Mouse (Mus musculus) cerebellum, postnatal 10 days (tissue): ENCODE data around the gene Agpat4.
"Not testable (repeated sequence)": the region's sequence is repeated elsewhere in the genome, so short reads cannot be mapped to it uniquely, and the experiment has no call there.

ENCODE experiments used
- DNase-seq, 2 experiments: peaks; one replicate each; pipeline ENCODE4 v3.0.0; 2021; ENCODE audit warnings: mixed read lengths in 2 of 2

The Agpat4 gene

DNA sequence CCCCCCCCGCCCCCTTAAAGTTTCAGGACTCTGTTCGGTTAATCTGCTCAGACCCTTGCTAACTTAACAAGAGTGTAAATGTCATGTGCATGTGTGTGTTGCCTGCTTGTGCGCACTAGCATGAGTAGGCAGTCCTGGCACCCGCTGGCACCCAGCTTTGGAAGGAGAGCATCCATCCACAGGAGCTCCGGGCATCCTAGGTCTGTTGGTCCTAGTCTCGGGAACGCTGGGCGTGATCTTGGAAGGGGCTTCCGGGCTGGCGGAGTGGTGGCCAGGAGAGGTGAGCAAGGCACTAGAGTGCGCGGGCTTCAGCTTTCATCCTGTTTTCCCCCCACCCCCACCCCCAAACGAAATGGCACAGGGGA lies at the start of gene Agpat4:
Gene Agpat4, plus strand, starts transcription at position 144 of the 365 bp plus-strand sequence.
- peak; percentile 73 to 78 for DNase-seq

GRCm38 (mm10) chr17:12076816-12077215 lies 41.7 kb upstream of the Agpat4 start:
- no peak for DNase-seq

DNA sequence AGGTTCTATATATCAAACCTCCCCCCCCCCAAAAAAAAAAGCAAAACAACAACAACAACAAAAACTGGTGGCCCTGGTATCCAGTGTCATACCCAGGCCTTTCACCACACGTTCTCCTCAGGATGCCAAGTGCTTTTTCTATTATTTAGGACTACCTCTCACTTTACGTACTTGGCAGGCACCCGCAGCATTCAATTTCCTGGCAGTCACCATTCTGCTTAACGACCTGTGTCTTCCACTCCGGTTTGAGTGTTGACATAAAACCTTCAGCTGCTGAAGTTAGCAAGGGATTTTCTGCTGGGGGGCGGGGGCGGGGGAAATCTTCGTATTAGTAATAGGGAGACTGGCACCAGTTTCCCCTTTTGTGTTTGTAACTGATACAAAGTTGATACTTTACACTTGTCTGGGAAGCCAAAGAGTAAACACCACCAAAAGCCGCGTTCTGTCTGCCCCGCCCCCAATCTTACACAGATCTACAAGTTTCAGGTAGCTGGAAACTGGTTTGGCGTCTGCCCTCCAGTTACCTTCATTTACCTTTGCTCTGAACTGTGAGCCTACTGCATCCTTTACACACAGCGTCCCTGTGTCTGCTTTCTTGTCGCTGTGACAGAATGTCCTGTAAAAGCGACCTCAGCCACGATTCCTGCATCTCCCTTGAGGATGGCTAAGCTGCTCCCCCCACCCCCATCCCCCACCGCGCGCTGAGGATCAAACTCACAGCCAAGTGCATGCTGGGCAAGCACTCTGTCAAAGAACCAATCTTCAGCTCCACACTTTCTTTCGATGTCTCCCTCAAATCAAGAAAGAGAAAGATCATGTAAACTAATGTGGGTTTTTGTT lies 37.6 kb upstream of the Agpat4 start:
- no peak for DNase-seq

GRCm38 (mm10) chr17:12082201-12082600 lies 36.3 kb upstream of the Agpat4 start:
- DNase-seq, result no peak

DNA sequence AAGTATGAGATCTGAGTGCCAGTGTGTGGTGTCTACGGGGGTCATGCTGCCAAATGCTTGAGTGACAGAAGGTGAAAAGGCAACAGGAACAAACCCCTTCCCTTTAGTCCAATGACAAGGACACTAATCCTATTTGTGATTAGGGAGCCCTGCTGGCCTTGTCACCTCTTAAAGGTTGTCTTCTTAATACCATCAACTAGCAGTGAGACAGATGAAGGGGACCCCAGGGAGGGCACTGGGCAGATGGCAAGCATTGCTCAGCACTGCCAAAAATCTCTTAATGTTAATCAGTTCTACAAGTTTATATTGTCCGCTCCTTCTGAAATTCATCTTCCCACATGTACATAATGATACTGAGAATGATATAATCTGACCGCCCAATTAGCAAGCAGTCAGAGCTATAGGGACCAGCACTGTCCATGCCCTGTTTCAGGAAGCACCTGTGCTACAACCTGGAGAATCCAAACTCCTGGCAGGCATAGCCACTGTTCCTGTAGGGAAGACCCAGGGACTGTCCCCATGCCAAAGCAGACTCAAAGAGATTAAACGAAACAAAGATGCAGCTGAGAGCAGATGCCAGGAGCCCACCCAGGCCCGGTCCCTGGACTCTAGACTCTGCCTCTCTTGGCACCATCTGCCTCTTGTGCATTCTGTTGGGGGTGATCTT lies 28.1 kb upstream of the Agpat4 start:
- peak; percentile 76 to 85 for DNase-seq

DNA sequence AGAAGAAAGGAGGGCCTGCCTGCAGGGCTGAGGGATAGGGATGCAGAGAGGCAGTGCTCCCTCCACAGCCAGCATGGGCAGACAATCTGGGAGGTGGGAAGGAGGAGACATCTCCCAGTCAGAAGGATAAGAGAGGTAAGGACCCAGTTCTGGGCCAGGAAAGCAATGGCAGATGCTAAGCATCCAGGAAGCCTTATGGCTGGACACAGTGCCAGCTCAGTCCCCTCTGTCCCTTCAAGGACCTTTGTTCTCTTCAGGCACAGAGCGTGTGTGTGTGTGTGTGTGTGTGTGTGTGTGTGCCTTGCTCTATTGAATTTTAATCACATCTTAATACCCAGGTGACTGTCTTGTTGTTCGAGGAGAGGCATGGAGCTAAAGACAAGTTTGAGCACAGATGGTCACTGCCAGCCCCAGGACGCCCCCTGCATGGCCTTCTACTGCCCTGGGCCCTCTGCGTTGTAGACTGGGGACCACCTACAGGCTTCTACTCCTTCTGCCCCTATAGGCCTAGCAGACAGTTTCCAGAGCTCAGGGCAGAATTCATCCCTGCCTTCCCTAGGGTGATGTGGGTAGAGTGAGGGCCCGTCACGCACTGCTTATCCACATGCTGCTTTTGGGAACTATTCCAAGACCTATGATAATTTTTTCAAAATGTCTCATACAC lies 25.5 kb upstream of the Agpat4 start:
- DNase-seq, result peak; percentile 83 to 89

- no peak for DNase-seq
These were observed 24.5 kb upstream of the Agpat4 start for GRCm38 (mm10) chr17:12094016-12094415.

- no peak for DNase-seq
These were observed 23.5 kb upstream of the Agpat4 start for GRCm38 (mm10) chr17:12094827-12095590.

DNA sequence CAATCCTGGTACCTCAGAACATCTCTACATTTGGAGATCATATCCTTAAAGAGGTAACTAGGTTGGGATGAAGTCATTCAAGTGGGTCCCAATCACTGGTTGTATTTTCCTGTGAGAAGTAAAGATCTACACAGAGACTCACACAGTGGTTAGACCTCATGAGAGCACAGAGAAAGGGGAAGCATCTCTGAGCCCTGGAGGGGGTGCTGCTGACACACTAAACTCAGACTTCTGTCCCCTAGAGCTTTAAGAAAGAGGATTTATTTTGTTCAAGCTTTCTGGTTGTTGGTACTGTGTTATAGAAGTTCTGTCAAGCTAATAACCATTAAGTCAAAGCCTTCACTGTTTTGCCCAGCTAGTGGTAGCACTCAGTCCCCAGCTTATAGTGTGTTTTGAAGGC lies 19.1 kb upstream of the Agpat4 start:
- no peak for DNase-seq

DNA sequence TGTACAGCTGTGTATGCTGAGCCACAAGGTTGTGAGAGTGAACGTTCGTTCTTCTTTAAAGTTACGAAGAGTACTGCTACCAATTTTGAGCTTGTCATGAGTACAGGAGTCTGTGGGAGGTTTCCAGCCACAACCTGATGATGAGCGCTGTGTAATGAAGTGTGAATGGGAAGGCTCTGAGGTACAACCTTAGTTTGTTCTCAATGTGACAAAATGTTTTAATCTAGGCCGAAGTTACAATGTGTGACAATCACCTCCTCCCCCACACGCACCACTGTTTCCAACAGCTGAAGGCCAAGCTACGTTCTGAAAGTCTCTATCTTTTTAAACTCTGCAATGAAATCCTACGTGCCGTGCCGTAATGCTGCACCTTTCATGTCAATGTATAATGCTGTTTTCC lies 16.2 kb upstream of the Agpat4 start:
- DNase-seq, result no peak

DNA sequence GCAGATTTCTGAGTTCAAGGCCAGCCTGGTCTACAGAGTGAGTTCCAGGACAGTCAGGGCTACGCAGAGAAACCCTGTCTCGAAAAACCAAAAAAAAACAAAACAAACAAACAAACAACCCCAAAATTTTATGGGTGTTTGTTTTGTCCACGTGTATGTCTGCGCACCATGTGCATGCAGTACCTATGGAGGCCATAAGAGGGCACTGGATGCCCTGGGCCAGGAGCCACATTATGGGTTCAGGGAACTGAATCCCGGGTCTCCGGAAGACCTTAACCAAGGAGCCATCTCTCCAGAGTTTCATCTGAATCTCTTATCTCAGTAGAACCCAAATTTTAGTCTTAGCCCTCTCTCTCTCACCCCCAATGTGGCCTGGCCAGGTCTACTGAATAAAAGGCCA lies 14.7 kb upstream of the Agpat4 start:
- DNase-seq, result no peak

DNA sequence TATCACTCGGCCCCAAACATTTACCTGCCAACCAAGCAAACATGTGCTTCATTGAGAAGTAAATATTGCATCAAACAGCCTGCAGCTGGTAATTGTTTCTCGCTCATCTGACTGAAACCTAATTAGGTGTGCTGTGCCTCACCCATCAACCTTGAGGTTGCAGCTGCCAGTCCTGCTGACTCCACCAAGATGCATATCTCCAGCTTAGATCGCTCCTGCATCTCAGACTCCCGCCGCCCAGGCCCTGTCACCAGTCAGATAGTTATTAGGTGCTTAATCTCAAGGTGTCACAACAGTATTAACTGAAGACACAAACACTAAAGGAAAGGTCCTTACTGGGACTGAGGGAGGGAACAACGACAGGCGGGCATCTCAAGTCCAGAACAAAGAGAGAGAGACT lies 14.3 kb upstream of the Agpat4 start:
- DNase-seq, result no peak

GRCm38 (mm10) chr17:12104690-12105089 lies 13.8 kb upstream of the Agpat4 start:
- no peak for DNase-seq

GRCm38 (mm10) chr17:12106255-12106654 lies 12.2 kb upstream of the Agpat4 start:
- peak; percentile 34 to 53 for DNase-seq

GRCm38 (mm10) chr17:12113626-12114025 lies 4.9 kb upstream of the Agpat4 start:
- no peak for DNase-seq

- DNase-seq, result no peak
These were observed 3.4 kb upstream of the Agpat4 start for GRCm38 (mm10) chr17:12115086-12115485.

GRCm38 (mm10) chr17:12118131-12118530 lies 373 bp upstream of the Agpat4 start:
- DNase-seq, result peak in 1 of 2 experiments; percentile 28

DNA sequence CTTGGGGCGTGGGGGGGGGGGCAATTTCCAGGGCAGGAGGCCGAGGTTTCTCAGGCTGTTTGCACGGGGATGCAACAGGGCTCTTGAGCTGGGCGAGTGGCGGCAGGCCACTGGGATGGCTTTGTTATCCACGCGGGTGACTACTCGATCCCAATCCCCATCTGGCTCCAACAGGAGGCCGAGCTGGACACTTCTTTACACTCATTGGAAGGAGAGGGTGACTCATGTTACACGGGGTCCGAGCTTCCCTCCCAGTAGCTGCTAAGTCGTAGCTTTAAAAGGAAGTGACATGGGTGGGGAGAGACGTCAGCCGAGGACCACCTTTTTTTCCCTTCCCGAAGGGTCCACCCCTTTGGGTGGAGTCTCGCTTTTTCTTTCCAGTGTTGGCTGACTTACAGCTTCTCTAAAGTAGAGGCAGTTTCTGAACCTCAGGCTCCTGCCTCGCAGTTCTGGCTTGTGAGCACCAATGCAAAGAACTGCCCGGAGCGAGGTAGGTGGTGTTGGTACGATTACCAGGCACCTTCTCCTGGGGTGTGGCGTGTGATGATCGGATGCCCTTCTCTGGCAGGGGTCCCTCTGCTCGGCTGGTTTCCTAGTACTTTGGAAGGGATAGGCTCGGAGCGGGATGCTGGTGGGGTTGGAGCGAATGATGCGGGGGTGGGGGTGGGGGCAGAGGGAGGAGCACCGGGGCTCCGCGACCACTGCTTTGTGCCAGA lies 580 bp downstream of the Agpat4 start:
- peak; percentile 91 for DNase-seq

DNA sequence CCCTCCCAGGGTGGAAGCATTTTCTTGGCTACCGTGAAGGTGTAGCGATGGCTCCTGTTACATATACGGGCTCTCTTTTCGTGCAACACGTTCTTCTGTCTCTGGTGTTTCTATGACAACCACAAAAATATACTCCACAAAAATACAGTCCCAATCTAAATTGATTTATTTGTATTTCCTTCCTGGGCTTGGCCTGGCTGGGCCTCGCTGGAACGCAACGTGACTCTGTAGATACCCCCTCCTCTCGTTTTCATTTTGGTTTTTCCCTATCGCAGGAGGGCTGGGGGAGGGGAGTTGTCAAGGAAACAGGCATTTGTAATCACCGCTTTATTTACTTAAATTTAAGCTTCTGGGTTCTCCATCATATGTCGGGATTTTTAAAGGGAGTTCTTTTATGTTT lies 1.2 kb downstream of the Agpat4 start:
- DNase-seq, result peak; percentile 86 to 88

DNA sequence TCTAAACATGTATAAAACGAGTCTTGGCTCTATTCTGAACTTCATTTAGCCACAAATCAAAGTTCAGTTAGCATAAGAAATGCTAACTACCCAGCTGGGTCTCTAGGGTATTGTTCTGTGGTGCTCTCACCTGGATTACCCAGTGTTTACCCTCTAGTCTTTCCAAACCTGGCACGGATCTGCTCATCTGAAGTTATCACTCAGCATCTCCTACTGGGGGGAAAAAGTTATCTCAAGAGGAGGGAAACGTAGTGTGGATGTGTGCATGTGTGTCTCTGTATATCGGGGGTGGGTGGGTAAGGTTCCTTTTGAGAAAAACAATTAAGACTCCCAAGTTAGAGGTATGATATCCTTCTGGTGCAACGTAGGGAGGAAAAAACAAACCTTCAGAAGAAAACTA lies 1.8 kb downstream of the Agpat4 start:
- no peak for DNase-seq

GRCm38 (mm10) chr17:12121226-12121794 lies 2.8 kb downstream of the Agpat4 start:
- DNase-seq, result no peak

DNA sequence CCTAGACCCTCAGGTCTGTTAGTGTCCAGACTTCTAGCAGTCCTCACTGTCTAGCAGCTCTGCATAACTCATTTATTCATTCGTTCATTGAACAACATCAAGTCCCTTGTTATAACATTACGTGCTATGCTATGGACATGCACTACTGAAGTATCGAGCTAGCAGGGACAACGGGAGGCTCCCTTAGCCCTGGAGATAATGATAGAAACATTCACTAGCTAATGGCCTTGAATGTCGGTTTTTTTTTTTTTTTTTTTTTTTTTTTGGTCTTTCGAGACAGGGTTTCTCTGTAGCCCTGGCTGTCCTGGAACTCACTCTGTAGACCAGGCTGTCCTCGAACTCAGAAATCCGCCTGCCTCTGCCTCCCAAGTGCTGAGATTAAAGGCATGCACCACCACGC lies 3.8 kb downstream of the Agpat4 start:
- not testable (repeated sequence) for DNase-seq
